Mouse (Mus musculus) testis, adult 2 months (tissue): ENCODE data around the gene Gng4. TPM values are rescaled to one million over a fixed set of nuclear protein-coding genes. Genes with fewer than 3 reads are reported as not detected.
"Not testable (repeated sequence)": the region's sequence is repeated elsewhere in the genome, so short reads cannot be mapped to it uniquely, and the experiment has no call there.

Experiments used
- H3K27ac ChIP-seq: fragments of 200-500 bp; 2 replicates; pipeline ENCODE4 v1.5.1; 2012; ENCODE audit warnings: low read depth, low read length; ENCODE audit not compliant: control insufficient read depth, insufficient read depth
- H3K27me3 ChIP-seq: fragments of 200-500 bp; 2 replicates; pipeline ENCODE4 v1.6.1; 2012; ENCODE audit warnings: mild to moderate bottlenecking, low read length, moderate library complexity; ENCODE audit not compliant: control insufficient read depth, insufficient read depth
- H3K36me3 ChIP-seq: fragments of 200-500 bp; 2 replicates; pipeline ENCODE4 v1.6.1; 2012; ENCODE audit warnings: mild to moderate bottlenecking, low read length; ENCODE audit not compliant: control insufficient read depth, insufficient read depth
- H3K4me1 ChIP-seq: fragments of 200-500 bp; 2 replicates; pipeline ENCODE4 v1.6.1; 2012; ENCODE audit warnings: low read length; ENCODE audit not compliant: control insufficient read depth, insufficient read depth
- H3K4me3 ChIP-seq: fragments of 200-500 bp; 2 replicates; pipeline ENCODE4 v1.5.1; 2012; ENCODE audit warnings: low read depth, mild to moderate bottlenecking, low read length, moderate library complexity, mixed read lengths; ENCODE audit not compliant: control insufficient read depth
- CTCF ChIP-seq: fragments of 200-500 bp; IDR thresholded peaks from 2 replicates; pipeline ENCODE4 v1.5.1; 2012; ENCODE audit warnings: low read depth, mild to moderate bottlenecking, inconsistent platforms, low read length, moderate library complexity; ENCODE audit not compliant: control insufficient read depth, insufficient read depth, insufficient replicate concordance
- POLR2A ChIP-seq: fragments of 200-500 bp; IDR thresholded peaks from 2 replicates; pipeline ENCODE4 v1.6.1; 2012; ENCODE audit warnings: low read depth, mild to moderate bottlenecking, inconsistent platforms, low read length, moderate library complexity; ENCODE audit not compliant: control insufficient read depth
- polyA plus RNA-seq: library from polyadenylated mRNA; depleted of rRNA; stranded (reverse); fragments of >200 nt; gene quantifications from 2 replicates; pipeline ENCODE4 v1.2.3, GENCODE M21; 2012

The Gng4 gene
- polyA plus RNA-seq, 1 experiment: not detected

DNA sequence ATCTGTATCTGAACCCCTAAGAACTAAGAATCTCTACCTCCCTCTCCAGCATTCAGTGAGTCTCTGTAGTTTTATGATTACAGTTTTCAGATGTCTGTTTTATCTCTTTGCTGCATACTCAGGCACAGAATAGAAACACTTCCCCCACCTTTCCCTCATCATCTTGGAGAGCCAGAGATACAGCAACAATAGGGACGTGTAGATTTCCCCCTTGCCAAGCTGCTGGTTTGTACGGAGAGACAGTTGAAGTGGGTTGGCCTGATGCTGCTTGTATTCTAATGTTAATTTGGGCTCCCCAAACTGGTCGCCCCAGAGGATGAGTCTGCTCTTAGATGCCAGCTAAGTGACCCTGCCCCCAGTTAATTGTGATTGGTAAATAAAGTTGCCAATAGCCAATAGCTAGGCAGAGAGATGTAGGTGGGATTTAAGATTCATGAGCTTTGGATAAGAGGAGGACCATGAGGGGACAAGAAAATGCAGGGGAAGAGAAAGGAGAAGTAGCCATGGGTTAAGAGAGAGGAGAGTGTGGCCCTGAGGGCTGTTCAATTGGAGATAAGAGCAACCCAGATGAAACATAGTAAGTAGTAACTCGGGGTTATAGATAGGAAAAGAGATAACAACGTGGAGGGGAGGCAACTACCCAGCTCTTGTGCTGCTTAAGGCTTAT lies 11.4 kb downstream of the Gng4 start:
- no peak overlapping the region for H3K27ac ChIP-seq

DNA sequence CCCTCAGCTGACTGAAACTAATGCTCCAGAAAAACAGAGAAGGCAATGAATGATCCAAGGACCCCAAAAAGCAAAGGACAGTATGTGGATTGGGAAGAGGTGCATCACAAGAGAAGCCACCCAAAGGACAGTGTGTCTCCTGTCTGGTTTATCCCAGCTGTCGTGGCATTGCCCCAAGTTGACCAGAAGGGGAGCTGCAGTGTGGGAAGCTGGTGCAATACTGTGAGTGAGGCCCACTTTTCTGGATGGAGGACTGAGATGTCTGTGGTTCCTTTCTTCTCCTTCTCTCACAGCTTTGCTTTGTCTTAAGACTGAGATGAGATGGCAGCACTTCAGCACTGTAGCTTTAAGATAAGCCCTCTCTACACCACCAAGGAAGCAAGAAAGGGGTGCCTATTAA lies 12.2 kb downstream of the Gng4 start:
- TF ChIP-seq POLR2A: no peak
- no peak for TF ChIP-seq CTCF
- H3K36me3 ChIP-seq: no peaks in the 10 kb centered on the region
- H3K4me1 ChIP-seq: no peaks in the 10 kb centered on the region; the same call in 1 of the 2 replicates
- H3K4me3 ChIP-seq: no peak overlapping the region
- H3K27ac ChIP-seq: no peak overlapping the region
- H3K27me3 ChIP-seq: no peaks in the 10 kb centered on the region

More for the DNA sequence above, 11.4 kb downstream of the Gng4 start:
- Histone ChIP-seq H3K4me1 (no peaks in the 10 kb centered on the region; the same call in 1 of the 2 replicates), H3K36me3 (no peaks in the 10 kb centered on the region), H3K4me3 (no peak overlapping the region), H3K27me3 (no peaks in the 10 kb centered on the region)
- TF ChIP-seq CTCF (no peak), POLR2A (no peak)

DNA sequence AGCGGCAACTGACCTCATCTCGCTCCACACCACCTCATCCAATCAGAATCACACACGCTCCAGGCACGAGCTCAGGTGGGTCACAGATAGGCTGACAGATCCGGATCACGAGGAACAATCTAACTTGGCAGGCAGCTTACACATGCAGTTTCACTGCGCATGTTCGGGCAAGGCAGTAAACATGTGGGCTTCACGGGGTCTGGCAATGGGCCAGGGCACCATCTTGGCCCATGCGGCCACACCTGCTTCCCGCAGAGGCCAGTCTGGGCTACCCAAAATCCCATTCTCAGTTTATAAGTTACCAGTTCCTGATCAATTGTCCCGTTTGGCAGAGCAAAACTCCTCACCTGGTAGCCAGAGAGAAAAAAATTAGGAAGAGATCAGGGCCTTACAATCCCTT lies 14.0 kb downstream of the Gng4 start:
- H3K27ac ChIP-seq, H3K27me3 ChIP-seq, H3K4me1 ChIP-seq: not testable (repeated sequence)

DNA sequence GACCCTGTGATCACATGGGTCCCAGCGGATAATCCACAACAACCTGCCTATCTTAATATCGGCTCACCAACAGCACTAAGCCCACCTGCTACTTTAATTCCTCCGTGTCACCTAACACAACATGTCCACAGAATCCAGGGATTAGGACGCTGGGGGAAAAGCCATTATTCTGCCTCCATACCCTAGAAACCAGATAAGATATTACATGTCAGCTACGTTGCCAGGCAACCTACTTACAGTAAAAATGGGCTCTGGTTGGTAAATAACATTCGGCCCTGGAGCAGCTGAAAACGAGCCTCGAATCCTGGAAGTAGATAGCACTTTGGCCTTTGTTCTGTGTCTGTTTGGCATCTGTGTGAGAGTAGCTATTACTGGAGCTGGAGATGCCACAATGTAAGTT lies 14.9 kb downstream of the Gng4 start:
- no peak overlapping the region for H3K27ac ChIP-seq
- TF ChIP-seq POLR2A: no peak
- no peak for TF ChIP-seq CTCF
- no peaks in the 10 kb centered on the region for H3K36me3 ChIP-seq
- no peaks in the 10 kb centered on the region; the same call in 1 of the 2 replicates for H3K4me1 ChIP-seq
- H3K4me3 ChIP-seq: no peak overlapping the region
- no peaks in the 10 kb centered on the region for H3K27me3 ChIP-seq

More for the DNA sequence above, 14.0 kb downstream of the Gng4 start:
- H3K36me3 ChIP-seq, H3K4me3 ChIP-seq: not testable (repeated sequence)

DNA sequence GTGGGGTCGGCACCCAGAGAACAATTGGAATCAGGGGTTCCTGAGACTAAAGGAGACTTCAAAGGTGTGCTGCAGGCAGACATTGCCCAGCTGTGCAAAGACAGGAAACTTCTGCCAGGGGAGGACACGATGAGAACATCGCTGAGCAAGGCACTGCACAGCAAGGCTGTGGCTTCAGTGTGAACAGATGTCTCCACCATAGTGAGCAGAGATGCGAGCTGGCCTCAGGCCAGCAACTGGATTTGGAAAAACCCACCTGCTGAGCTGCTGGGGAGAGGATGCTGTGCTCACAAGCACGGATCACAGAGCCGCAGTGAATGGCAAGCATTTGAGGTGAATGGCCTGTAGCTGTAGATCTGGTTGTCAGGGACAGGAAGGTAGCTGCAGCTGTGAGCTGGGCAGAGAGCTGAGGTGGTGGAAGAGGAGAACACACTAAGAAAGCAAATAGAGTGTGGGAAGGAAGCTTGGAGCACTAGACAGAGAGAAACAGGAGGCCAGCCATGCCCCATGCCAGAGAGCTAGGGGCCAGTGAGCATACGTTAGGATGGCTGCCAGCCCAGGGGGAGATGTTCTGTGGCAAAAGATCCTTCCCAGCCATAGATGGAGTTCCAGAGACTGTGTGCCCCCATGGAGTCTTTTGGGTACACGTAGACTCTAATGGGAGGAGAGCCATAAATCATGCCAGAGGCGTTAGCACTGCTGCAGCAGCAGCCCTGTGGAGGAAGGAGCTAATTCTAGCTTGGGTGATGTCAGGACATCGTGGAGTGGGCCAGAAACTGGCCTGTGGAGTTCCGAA lies 24.7 kb downstream of the Gng4 start:
- no peak overlapping the region for H3K27ac ChIP-seq
- TF ChIP-seq POLR2A (no peak), CTCF (no peak)
- H3K4me3 ChIP-seq: no peak overlapping the region
- H3K27me3 ChIP-seq: no peaks in the 10 kb centered on the region
- H3K4me1 ChIP-seq: no peaks in the 10 kb centered on the region
- no peaks in the 10 kb centered on the region for H3K36me3 ChIP-seq

DNA sequence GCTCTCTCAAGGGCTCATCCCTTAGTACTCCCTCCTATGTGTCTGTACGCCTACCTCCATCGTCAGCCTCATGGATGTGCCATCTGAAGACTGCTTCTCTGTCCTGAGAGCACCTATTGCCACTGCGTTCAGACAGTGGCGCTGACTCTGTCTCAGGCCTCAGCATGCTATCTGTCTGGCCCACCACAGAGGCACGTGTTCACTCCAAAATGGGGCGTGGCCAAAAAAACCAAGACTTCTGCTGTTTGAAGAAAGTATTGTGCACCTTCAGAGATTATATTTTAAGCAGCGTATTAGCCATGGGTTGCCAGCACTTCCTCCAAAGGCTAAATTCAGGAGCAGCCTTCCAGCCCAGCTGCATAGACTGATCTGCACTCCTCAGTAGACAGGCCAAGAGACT lies 27.0 kb downstream of the Gng4 start:
- no peaks in the 10 kb centered on the region for H3K36me3 ChIP-seq
- H3K4me1 ChIP-seq: no peaks in the 10 kb centered on the region
- H3K27ac ChIP-seq: no peak overlapping the region
- H3K27me3 ChIP-seq: no peaks in the 10 kb centered on the region
- H3K4me3 ChIP-seq: no peak overlapping the region
- TF ChIP-seq CTCF: no peak
- TF ChIP-seq POLR2A: no peak

DNA sequence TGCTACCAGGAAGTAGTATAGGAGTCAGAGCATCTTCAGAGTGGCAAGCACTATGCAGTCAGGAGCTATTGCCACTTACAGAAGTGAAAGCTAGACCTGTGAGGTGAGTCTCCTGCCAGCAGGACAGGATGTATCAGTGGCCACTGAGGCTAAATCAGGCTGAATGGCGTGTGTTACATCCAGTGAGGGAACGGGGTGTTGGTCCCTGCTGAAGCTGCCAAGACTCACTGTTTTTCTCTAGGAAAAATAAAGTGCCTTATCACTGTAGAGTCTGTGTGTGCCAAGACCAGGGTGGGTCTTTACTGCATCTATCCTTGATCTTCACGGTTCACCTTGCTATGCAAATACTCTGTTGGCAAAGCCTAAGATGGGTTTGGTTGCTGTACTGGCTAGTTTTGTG lies 34.8 kb downstream of the Gng4 start:
- H3K4me1 ChIP-seq: no peaks in the 10 kb centered on the region
- H3K36me3 ChIP-seq: no peaks in the 10 kb centered on the region
- no peak overlapping the region for H3K4me3 ChIP-seq
- H3K27me3 ChIP-seq: no peaks in the 10 kb centered on the region
- no peak overlapping the region for H3K27ac ChIP-seq
- TF ChIP-seq CTCF: no peak
